Mouse (Mus musculus): ENCODE results near the gene Ttll4.

Gene Ttll4

DNA sequence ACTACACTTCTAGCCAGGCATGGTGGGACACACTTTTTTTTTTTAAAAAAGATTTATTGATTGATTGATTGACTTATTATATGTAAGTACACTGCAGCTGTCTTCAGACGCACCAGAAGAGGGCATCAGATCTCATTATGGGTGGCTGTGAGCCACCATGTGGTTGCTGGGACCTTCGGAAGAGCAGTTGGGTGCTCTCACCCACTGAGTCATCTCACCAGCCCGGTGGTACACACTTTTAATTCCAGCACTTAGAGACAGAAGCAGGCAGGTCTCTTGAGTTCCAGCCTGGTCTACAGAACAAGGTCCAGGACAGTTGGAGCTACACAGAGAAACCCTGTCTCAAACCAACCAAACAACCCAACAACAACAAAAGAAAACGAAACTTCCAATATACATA is 50.5 kb downstream of the Ttll4 start:
- in situ Hi-C loops (cut with MboI): no loop called here

GRCm38 (mm10) chr1:74712461-74713098 is 51.0 kb downstream of the Ttll4 start:
- in situ Hi-C loops (cut with MboI): no loop called here

GRCm38 (mm10) chr1:74713099-74713858 is 51.7 kb downstream of the Ttll4 start, which contains the start of gene Cyp27a1:
Gene Cyp27a1 (plus strand): TSS chr1:74713574.
- in situ Hi-C loops (cut with MboI): no loop called here

DNA sequence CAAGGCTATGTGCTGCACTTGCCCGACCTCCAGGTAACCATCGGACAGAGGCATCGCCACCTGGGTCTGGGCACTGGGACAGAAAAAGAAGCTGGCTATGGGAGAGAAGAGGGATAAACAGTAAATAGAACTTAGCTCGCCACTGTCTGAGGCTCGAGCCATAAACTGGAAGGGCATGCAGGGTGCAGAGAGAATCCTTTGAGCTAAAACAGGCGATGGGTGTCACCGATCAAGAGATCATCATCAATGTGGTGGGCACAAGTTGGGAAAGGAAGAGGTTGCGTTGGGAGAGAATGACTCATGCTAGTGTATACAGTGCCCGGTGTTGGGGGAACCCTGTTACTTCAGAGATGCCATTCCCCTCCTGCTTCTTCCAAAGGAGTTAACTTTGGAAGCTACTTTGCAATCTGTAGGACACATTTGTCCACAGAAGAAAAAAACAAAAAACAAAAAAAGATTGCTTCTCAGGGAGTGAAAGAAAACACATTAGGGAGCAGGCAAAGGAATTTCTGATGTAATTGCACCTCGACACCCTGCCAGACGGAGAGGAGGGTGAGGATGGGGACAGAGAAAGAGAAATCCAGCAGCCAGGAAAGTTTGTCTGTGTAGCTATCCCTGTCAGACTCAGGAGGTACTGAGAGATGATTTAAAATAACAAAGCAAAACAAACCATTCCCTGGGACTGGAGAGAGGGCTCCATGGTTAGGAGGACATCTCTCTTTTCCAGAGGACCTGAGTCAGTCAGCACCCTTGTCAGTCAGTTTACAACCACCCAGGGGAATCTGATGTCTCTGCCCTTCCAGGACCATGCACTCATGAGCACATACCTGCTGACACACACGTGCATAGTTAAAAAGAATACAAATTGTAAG is 52.5 kb downstream of the Ttll4 start:
- in situ Hi-C loops (cut with MboI): no loop called here

DNA sequence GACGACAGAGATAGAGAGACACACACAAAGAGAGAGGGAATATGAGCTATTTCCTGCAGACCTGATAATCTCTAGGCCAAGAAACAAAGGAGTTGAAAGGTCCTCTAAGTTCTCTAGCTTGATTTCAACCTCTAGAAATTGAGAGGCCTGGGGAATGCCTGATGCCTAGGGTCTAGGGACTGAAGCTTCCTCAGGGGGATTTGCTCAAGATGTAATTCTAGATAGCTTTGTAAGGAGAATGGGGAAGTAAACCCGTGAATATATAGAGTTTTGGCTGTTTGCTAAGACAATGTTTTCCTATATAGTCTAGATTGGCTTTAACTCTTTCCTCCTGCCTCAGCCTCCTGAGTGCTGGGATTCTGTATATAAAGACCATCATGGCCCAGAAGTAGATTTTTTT is 53.4 kb downstream of the Ttll4 start:
- in situ Hi-C loops (cut with MboI): no loop called here

GRCm38 (mm10) chr1:74715468-74715867 is 53.9 kb downstream of the Ttll4 start:
- in situ Hi-C loops (cut with MboI): no loop called here

GRCm38 (mm10) chr1:74715886-74716285 is 54.3 kb downstream of the Ttll4 start:
- in situ Hi-C loops (cut with MboI): no loop called here

DNA sequence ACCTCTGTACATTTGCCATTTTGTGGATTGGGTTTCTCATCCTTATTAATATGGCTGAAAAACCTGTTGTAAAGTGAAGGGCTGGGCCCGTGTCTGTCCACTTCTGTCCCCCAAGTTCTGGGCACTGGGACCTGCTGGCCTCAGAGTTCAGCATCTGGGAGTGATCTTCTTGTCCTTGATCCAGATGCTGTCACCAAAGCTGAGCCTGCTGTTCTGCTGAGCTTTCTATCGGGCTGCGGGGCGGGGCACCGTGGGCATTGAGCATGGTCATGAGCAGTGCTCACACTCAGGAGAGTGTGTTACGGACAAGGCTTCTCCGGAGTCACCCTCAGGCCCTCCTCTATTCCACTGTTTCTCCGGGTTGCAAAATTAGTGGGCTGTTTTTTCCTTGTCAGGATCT is 56.6 kb downstream of the Ttll4 start:
- in situ Hi-C loops (cut with MboI): no loop called here

DNA sequence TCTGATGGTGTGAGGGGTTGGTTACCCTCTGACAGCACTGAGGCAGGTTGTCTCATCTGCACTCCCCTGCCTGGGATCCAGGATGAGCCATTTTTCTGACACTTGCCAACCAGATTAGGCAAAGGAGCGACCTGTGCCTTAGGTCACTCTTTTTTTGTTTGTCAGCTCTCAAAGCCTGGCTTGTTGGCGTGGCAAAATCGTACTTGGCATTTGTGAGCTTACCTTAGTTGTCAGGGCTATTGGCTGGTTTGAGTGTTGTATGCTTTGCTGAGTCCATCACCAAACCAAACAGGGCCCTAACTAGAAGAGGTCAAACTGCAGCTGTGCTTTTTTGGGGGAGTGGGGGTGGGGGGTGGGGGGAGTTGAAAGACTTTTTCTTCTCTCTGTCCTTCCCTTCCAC is 57.7 kb downstream of the Ttll4 start:
- in situ Hi-C loops (cut with MboI): no loop called here

- in situ Hi-C loops (cut with MboI): no loop called here
Measured at GRCm38 (mm10) chr1:74721657-74722056, 60.1 kb downstream of the Ttll4 start.

GRCm38 (mm10) chr1:74723748-74724147 is 62.2 kb downstream of the Ttll4 start:
- in situ Hi-C loops (cut with MboI): no loop called here

GRCm38 (mm10) chr1:74726114-74726513 is 64.6 kb downstream of the Ttll4 start:
- in situ Hi-C loops (cut with MboI): no loop called here

GRCm38 (mm10) chr1:74726674-74727073 is 65.1 kb downstream of the Ttll4 start:
- in situ Hi-C loops (cut with MboI): no loop called here

DNA sequence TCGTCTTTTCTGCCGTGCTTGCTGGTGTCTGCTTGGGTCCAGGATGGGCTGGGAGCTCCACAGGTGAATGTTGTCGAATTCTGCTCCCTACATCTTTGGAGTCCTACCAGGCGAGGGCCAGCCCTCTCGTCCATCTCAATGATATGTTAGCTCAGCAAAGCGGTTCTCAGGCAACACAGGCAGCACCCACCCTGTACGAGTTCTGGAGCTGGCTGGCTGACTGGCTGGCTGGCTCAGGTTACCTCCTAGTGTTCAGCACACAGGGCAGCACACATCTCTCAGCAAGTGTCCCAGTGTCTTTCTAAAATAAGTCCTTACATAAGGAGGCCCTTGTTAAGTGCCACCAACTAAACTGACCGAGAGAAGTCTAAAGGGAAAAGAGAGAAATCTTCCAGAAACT is 66.9 kb downstream of the Ttll4 start:
- in situ Hi-C loops (cut with MboI): no loop called here

DNA sequence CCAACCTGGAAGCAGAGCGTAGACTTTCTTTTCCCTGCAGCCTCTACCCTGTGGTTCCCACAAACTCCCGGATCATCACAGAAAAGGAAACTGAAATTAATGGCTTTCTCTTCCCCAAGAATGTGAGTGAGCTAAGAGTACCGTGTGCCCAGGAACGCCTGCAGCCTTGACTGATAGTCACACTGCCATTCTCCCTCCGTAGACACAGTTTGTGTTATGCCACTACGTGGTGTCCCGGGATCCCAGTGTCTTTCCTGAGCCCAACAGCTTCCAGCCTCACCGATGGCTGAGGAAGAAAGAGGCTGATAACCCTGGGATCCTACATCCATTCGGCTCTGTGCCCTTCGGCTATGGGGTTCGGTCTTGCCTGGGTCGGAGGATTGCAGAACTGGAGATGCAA is 75.4 kb downstream of the Ttll4 start:
- in situ Hi-C loops (cut with MboI): no loop called here

DNA sequence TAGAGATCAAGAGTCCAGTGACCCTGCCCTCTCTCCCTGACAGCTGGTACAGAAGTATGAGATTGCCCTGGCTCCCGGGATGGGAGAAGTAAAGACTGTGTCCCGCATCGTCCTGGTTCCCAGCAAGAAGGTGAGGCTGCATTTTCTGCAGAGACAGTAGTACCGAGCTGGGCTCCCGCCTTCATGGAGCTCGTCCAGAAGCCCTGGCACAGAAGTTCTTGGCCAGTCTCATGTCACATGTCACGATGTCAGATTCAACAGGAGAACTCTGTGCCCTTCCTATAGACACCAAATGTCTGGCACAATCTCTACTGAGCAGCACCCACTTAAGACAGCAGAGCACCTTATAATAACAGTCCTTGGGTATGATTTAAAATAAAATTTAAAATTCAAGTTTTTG is 76.0 kb downstream of the Ttll4 start:
- in situ Hi-C loops (cut with MboI): no loop called here

- in situ Hi-C loops (cut with MboI): no loop called here
Measured at GRCm38 (mm10) chr1:74740846-74741245, 79.3 kb downstream of the Ttll4 start.

DNA sequence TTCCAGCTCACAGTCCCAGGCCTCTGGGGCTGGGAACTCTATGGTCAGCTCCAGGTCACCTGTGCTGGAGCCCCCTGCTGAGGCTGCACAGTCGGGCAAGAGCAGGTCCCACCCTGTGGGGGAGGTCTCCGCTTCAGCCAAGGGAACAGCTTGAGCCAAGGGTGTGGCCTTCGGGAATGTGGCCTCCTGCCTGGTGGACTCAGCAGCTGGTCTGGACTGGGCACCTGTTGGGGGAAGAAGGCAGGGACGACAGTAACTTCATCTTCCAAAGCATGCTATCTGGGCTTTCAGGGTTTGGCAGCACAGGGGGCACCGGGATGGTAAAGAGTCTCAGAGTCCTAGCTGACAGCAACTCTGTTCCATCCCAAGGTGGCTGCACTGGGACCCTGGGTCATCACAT is 85.8 kb downstream of the Ttll4 start:
- in situ Hi-C loops (cut with MboI): no loop called here

DNA sequence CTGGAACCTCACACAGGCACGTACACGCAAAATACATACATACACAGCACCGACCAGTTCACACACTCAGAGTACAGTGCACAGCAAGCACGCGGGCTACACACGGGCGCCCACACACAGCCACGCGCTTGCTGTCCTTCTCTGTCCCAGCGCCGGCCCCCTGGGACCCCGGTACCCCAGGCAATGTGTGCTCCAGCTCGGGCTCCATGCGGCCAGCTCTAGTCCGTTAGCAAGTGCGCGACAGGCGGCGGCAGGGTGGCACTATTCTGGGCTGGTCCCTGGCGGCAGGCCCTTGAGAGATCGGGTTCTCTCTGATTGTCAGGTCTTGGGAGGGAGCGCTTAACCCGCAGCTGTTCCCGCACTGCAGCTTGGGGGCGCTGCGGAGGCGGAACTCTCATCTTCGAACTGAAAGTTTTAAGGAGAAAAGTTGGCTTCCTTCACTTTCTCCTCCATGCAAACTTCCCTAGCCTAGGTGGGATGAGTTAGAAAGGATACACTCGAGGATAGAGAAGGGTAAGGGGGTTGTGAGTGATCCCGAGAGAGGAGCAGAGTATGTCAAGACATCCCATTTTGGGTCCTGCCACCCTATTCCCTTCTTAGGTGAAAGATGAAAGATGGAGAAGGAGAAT is 87.2 kb downstream of the Ttll4 start, which contains the start of gene Prkag3:
Gene Prkag3, minus strand, starts transcription at position 579 of the 629 bp plus-strand sequence.
- in situ Hi-C loops (cut with MboI): no loop called here

GRCm38 (mm10) chr1:74749301-74749700 is 87.8 kb downstream of the Ttll4 start:
- in situ Hi-C loops (cut with MboI): no loop called here

DNA sequence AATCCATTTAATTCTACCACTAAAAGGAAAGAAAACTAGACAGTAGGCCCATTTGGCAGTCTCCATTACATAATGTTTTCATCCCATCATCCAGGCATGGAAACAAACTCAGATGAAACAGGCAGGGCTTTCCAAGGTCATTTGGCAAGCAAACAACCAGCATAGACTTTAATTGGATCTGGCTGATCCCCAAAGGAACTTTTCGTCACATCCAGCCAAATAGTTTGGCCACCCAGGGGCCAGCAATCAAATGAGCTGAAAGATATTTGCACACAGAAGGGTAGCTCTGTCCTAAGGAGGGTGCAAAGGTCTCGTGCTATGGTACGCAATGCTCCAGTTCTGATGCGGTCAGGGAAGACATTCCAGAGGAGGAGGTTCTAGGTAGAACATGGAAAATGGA is 89.1 kb downstream of the Ttll4 start:
- in situ Hi-C loops (cut with MboI): no loop called here

GRCm38 (mm10) chr1:74752150-74752549 is 90.6 kb downstream of the Ttll4 start:
- in situ Hi-C loops (cut with MboI): no loop called here
